7 mouse cellular contexts compared by ENCODE assay signal in genomic region chr7:35235308-35235707, GRCm38 (mm10). TPM values are rescaled to one million over a fixed set of nuclear protein-coding genes. Genes with fewer than 3 reads are reported as not detected.
DNase-seq lines count a peak whose midpoint lies in the region; ATAC-seq and TF ChIP-seq lines count a peak whose summit lies in the region.

No protein-coding gene starts in this region.

- peak overlapping the region; percentile 58 for H3K4me2 ChIP-seq in forebrain, embryonic 14.5 days (ENCODE audit: low read length)
- H3K4me2 ChIP-seq in hindbrain, embryonic 11.5 days (replicated peaks; ENCODE audit: low read depth, low read length) = peak overlapping the region; percentile 44
- H3K4me2 ChIP-seq in lung, embryonic 14.5 days = peak overlapping the region; percentile 66

- H3K9me3 ChIP-seq in forebrain, embryonic 14.5 days (replicated peaks; ENCODE audit: control insufficient read depth, low read length) = no peaks in the 10 kb centered on the region
- no peaks in the 10 kb centered on the region for H3K9me3 ChIP-seq in hindbrain, embryonic 11.5 days (ENCODE audit: control insufficient read depth, low read length)
- no peaks in the 10 kb centered on the region for H3K9me3 ChIP-seq in lung, embryonic 14.5 days (ENCODE audit: low read depth, low read length)

- ATAC-seq in forebrain, embryonic 14.5 days = peak; percentile 81
- ATAC-seq in hindbrain, embryonic 11.5 days (ENCODE audit: low FRiP score) = peak; percentile 76
- peak; percentile 69 for ATAC-seq in lung, embryonic 14.5 days (ENCODE audit: insufficient read depth)

- peak; percentile 70 for DNase-seq in MN1 (ENCODE audit: low spot score)
- peak; percentile 64 for DNase-seq in c-Kit-positive CD71-positive TER-119-negative erythroid progenitor cells, embryonic 14.5 days (ENCODE audit: low read depth)
- peak; percentile 90 for DNase-seq in forebrain, embryonic 14.5 days (ENCODE audit: low spot score)
- peak; percentile 74 for DNase-seq in hindbrain, embryonic 11.5 days (ENCODE audit: low spot score)
- peak; percentile 59 for DNase-seq in layer of hippocampus, adult 9-10 months (ENCODE audit: low spot score)
- DNase-seq in lung, embryonic 14.5 days = peak; percentile 83
- peak; percentile 70 for DNase-seq in retina, embryonic 14.5 days (ENCODE audit: low spot score)

- H3K4me1 ChIP-seq in forebrain, embryonic 14.5 days (ENCODE audit: control insufficient read depth, insufficient read depth, low read length) = 0 out of 2 replicates have a peak, but pooled peaks cover 2% of the 10 kb centered on the region
- 0 out of 2 replicates have a peak, but pooled peaks cover 2% of the 10 kb centered on the region for H3K4me1 ChIP-seq in hindbrain, embryonic 11.5 days (replicated peaks; ENCODE audit: control insufficient read depth, insufficient read depth, low read length)
- no peaks in the 10 kb centered on the region; the same call in 1 of the 2 replicates for H3K4me1 ChIP-seq in lung, embryonic 14.5 days (ENCODE audit: insufficient read depth)

- no peaks in the 10 kb centered on the region for H3K27me3 ChIP-seq in forebrain, embryonic 14.5 days (replicated peaks; ENCODE audit: control insufficient read depth, insufficient read depth, low read length)
- no peaks in the 10 kb centered on the region for H3K27me3 ChIP-seq in hindbrain, embryonic 11.5 days (ENCODE audit: control insufficient read depth, insufficient read depth, low read length)
- H3K27me3 ChIP-seq in lung, embryonic 14.5 days (ENCODE audit: insufficient read depth, low read length) = no peaks in the 10 kb centered on the region

- no peak for TF ChIP-seq CTCF in lung, embryonic 14.5 days (IDR thresholded peaks at IDR 0.05; ENCODE audit: low read depth)

- peak overlapping the region; percentile 49 for H3K9ac ChIP-seq in forebrain, embryonic 14.5 days (ENCODE audit: low read length)
- 0 out of 2 replicates have a peak overlapping the region, but pooled peaks have one; percentile 32 for H3K9ac ChIP-seq in hindbrain, embryonic 11.5 days (ENCODE audit: low read depth, low read length)
- H3K9ac ChIP-seq in lung, embryonic 14.5 days = peak overlapping the region; percentile 36; the same call in 1 of the 2 replicates

- peak overlapping the region; percentile 54 for H3K4me3 ChIP-seq in forebrain, embryonic 14.5 days (ENCODE audit: low read depth, low read length)
- peak overlapping the region; percentile 48 for H3K4me3 ChIP-seq in hindbrain, embryonic 11.5 days (ENCODE audit: low read depth, low read length)
- H3K4me3 ChIP-seq in lung, embryonic 14.5 days (ENCODE audit: low read depth, low read length) = peak overlapping the region; percentile 52

- peak overlapping the region; percentile 86 for H3K27ac ChIP-seq in forebrain, embryonic 14.5 days (ENCODE audit: low read depth, low read length)
- peak overlapping the region; percentile 72 for H3K27ac ChIP-seq in hindbrain, embryonic 11.5 days (ENCODE audit: low read depth, low read length)
- H3K27ac ChIP-seq in lung, embryonic 14.5 days (ENCODE audit: low read depth) = peak overlapping the region; percentile 77

- 17% methylated on average over 9 of the region's 9 CpGs for WGBS in forebrain, embryonic 14.5 days
- 21% methylated on average over 8 of the region's 9 CpGs for WGBS in hindbrain, embryonic 11.5 days
- 17% methylated on average over 9 of the region's 9 CpGs for WGBS in lung, embryonic 14.5 days

- no peaks in the 10 kb centered on the region for H3K36me3 ChIP-seq in forebrain, embryonic 14.5 days (ENCODE audit: control insufficient read depth, insufficient read depth, low read length)
- H3K36me3 ChIP-seq in hindbrain, embryonic 11.5 days (ENCODE audit: control insufficient read depth, insufficient read depth, low read length) = no peaks in the 10 kb centered on the region
- H3K36me3 ChIP-seq in lung, embryonic 14.5 days (ENCODE audit: insufficient read depth) = no peaks in the 10 kb centered on the region

RNA-seq across cellular contexts. Expression of gene Lrp3, which starts 20.0 kb away (rescaled TPM):
- 21.4 and 22.3 TPM in 2 replicates for polyA plus RNA-seq in forebrain, embryonic 14.5 days (2014; fragmentation: Nextera tagmentation; extraction: Ambion mirVana)
- 14.8 and 17.5 TPM in 2 replicates for polyA plus RNA-seq in hindbrain, embryonic 11.5 days (2014; fragmentation: Nextera tagmentation; extraction: Ambion mirVana)
- 8.2 and 11.2 TPM in 2 replicates for polyA plus RNA-seq in lung, embryonic 14.5 days (2014; fragmentation: Nextera tagmentation; extraction: Ambion mirVana)

RNA-seq across cellular contexts. Expression of gene Slc7a10, which starts 49.1 kb away (rescaled TPM):
- polyA plus RNA-seq in forebrain, embryonic 14.5 days (2014; fragmentation: Nextera tagmentation; extraction: Ambion mirVana) = 2.1 and 4.2 TPM in 2 replicates
- 0.73 and 1.0 TPM in 2 replicates for polyA plus RNA-seq in hindbrain, embryonic 11.5 days (2014; fragmentation: Nextera tagmentation; extraction: Ambion mirVana)
- polyA plus RNA-seq in lung, embryonic 14.5 days (2014; fragmentation: Nextera tagmentation; extraction: Ambion mirVana) = 1.4 and 1.8 TPM in 2 replicates

Comparison
In these comparisons a context has a peak if more than half of its experiments do, and no peak if none do; other contexts are left out.
1. Peak in every context shown above with its lines: DNase-seq, ATAC-seq, H3K4me3 ChIP-seq and H3K27ac ChIP-seq.